Mouse (Mus musculus) brain, embryonic 14.5 days (tissue): ENCODE data around the gene Dhx38.

Experiments used
- CTCF ChIP-seq: fragments of 200-500 bp; IDR thresholded peaks from 2 replicates; pipeline ENCODE4 v1.5.1; 2012; ENCODE audit warnings: inconsistent platforms, mild to moderate bottlenecking, moderate library complexity, borderline replicate concordance; ENCODE audit not compliant: insufficient read depth, insufficient read length; ENCODE audit errors: extremely low read depth
- POLR2A ChIP-seq: fragments of 200-500 bp; IDR thresholded peaks from 2 replicates; pipeline ENCODE4 v1.6.1; 2012; ENCODE audit warnings: mild to moderate bottlenecking, inconsistent platforms, borderline replicate concordance; ENCODE audit not compliant: poor library complexity, insufficient read depth, insufficient read length, severe bottlenecking; ENCODE audit errors: extremely low read depth

GRCm38 (mm10) chr8:109578900-109579301 is 13.2 kb upstream of the Dhx38 start, which contains the start of gene Hp:
- TF ChIP-seq CTCF: no peak
- TF ChIP-seq POLR2A: no peak
